Mouse (Mus musculus) cerebellum, adult 9-10 months (tissue): ENCODE data around the gene Mis18a.

Experiments used
- DNase-seq: peaks from one replicate; pipeline ENCODE4 v3.0.0; 2022

Gene Mis18a

GRCm38 (mm10) chr16:90703646-90704045, 23.6 kb downstream of the Mis18a start:
- DNase-seq = no peak

- DNase-seq = no peak
Measured at GRCm38 (mm10) chr16:90701541-90701940, 25.7 kb downstream of the Mis18a start.

GRCm38 (mm10) chr16:90699390-90699789, 27.8 kb downstream of the Mis18a start:
- DNase-seq = no peak

GRCm38 (mm10) chr16:90696306-90696705, 30.9 kb downstream of the Mis18a start:
- no peak for DNase-seq

- DNase-seq = no peak
Measured at GRCm38 (mm10) chr16:90695121-90695520, 32.1 kb downstream of the Mis18a start.

GRCm38 (mm10) chr16:90694719-90695118, 32.5 kb downstream of the Mis18a start:
- peak; percentile 39 for DNase-seq

- DNase-seq = no peak
Measured at GRCm38 (mm10) chr16:90693625-90694024, 33.6 kb downstream of the Mis18a start.

GRCm38 (mm10) chr16:90692704-90693385, 34.4 kb downstream of the Mis18a start:
- DNase-seq = peak; percentile 46

- no peak for DNase-seq
Measured at GRCm38 (mm10) chr16:90687687-90688263, 39.4 kb downstream of the Mis18a start.

GRCm38 (mm10) chr16:90687011-90687410, 40.2 kb downstream of the Mis18a start:
- DNase-seq = no peak

- DNase-seq = no peak
Measured at GRCm38 (mm10) chr16:90684092-90684491, 43.1 kb downstream of the Mis18a start.

- DNase-seq = no peak
Measured at GRCm38 (mm10) chr16:90679984-90680383, 47.2 kb downstream of the Mis18a start.

GRCm38 (mm10) chr16:90678820-90679219, 48.4 kb downstream of the Mis18a start:
- no peak for DNase-seq

GRCm38 (mm10) chr16:90676920-90677574, 50.2 kb downstream of the Mis18a start:
- no peak for DNase-seq

- no peak for DNase-seq
Measured at GRCm38 (mm10) chr16:90674651-90675050, 52.6 kb downstream of the Mis18a start.

GRCm38 (mm10) chr16:90673507-90674354, 53.5 kb downstream of the Mis18a start:
- DNase-seq = peak; percentile 75
